Mouse (Mus musculus) left cerebral cortex, postnatal 4 days (tissue): ENCODE data around the gene Gpr63. TPM values are rescaled to one million over a fixed set of nuclear protein-coding genes. Genes with fewer than 3 reads are reported as not detected.
"Not testable (repeated sequence)": the region's sequence is repeated elsewhere in the genome, so short reads cannot be mapped to it uniquely, and the experiment has no call there.

Experiments
- DNase-seq: peaks from one replicate; pipeline ENCODE4 v3.0.0-alpha.2; 2022
- intact Hi-C: fragments of 180-260 bp; cut with DNase I; formaldehyde crosslinking; loops from one replicate; pipeline ENCODE4 v1.15.1; 2025
- total RNA-seq, 2 experiments: library from RNA; stranded (reverse); gene quantifications; 2 replicates each; pipeline ENCODE4 v1.2.3; 2021

Gene Gpr63
- 10 to 100 TPM; 23.6 to 25.7 TPM for total RNA-seq

- intact Hi-C loops, result no loop called here
These were observed at the start of gene Gpr63 for GRCm38 (mm10) chr4:24966299-24966991. Gpr63 (plus strand) TSS chr4:24966407.

DNA sequence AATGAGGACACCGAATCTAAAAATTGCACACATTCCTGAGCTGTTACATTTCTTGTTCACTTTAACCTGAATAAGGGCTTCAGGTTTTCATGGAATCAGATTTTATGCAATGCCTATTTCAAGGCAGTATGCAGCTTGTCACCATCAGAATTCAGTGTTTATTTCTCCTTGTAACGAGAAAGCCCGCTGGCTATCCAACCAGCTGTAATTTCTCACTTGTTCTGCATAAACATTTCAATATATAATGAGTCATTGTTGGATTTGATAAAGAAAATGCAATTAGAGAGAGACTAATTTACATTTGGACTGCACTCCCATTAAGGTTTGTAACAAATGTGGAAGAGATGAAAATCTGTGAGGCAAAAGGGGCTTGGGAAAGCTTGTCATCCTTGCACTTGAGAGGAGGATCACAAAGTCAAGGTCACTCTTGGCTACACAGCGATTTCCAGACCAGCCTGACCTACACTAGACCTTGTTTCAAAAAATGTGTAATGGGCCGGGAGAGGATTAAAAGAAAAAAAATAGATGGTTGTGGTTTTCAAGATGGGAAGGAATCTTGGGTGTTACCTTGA lies 46.1 kb upstream of the Gpr63 start:
- DNase-seq, result no peak

More at GRCm38 (mm10) chr4:24966299-24966991, at the start of gene Gpr63:
- peak; percentile 82 for DNase-seq

GRCm38 (mm10) chr4:24924726-24925125 lies 41.5 kb upstream of the Gpr63 start:
- DNase-seq, result no peak
- intact Hi-C loops, result no loop called here

More for the DNA sequence above, 46.1 kb upstream of the Gpr63 start:
- intact Hi-C loops, result no loop called here

DNA sequence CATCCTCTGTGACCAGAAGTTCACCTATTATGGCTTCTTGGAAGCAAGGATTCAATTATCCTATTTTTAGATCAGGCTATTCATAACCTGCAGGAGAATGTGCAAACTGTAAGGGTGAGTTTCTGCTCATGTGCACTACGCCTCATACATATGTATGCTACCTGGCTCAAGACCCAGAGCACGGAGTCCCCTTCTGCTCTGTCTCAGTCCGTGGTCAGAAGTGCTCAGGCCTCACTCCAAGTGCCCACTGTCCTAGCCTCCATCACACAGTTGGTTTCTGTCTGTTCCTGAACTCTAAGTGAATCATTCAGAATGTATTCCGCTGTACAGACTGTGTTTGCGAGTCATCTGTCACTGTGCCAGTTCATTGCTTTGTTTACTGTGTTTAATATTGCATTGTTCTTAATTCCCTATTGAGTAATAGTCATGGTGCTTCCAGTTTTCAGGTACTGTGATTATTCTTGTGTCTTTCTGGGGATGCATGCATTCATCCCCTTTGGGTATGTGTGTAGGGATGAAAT lies 37.9 kb upstream of the Gpr63 start:
- no peak for DNase-seq
- intact Hi-C loops, result no loop called here

DNA sequence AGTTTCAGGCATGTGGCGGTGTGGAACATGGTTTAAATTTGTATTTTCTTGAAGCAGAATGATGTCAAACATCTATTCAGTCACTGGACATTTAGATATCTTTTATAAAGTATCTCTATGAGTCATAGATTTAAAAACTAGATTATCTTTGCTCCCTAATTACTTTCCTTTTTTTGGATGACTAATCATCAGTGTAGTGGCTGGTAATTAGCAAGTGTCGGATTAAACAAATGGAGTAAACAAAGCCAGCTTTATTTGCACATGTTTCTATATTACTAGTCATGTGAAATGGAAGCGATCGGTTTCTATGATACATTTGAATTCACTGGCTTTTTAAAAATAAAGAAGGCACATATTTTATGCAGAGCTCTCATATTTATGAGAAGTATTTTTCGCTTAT lies 37.3 kb upstream of the Gpr63 start:
- no peak for DNase-seq
- intact Hi-C loops, result no loop called here

DNA sequence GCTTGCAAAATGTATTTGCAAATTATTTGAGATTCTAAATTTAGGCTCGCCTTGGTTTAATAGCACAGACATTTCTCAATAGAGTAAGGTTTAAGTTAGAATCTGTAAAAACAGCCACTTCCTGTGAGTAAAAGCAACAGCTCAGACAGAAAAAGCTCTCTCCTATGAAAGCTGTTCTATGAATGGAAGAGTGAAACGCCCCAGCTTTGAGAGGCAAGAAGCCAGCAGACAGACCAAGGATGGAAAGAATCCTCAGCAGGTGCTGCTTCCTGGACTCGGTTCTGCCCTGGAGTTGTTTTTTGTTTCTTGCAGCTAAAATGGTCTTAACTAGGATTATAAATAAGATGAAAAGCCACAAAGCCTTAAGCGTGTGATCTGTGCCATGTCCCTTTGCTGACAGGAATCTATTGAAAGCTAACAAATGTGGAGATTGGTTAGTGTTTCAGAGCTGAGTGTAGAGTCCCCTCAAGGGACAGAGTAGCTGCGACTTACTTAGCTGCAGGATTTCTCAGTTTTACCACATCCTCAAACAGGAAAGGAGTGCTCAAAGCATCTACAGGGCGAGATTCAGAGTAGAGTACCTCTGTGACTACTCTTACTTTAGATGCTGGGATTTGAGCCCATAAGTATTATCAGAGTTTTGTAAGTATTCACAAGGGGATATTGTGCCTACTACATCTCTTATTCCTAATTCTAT lies 23.3 kb upstream of the Gpr63 start:
- DNase-seq, result no peak
- intact Hi-C loops, result no loop called here

- intact Hi-C loops, result no loop called here
- no peak for DNase-seq
These were observed 299 bp upstream of the Gpr63 start for GRCm38 (mm10) chr4:24965918-24966298.

DNA sequence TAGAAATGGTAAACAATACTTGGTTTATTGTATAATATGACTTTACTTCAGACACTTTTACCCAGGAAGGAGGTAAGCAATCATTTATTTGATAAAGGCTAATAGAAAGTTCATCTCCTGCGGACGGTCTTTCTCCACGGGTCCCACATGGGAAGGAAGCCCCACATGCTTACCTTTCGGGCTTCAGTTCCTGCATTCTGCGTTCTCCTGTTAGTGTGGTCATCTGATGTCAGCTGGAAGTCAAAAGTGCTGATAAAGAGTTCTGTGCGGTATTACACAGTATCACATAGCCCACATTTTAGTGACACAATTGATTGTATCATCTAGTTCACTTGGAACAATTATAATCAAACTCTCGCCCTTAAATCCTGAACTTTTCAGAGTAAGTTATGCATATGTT lies 1.0 kb downstream of the Gpr63 start:
- no peak for DNase-seq
- intact Hi-C loops, result no loop called here

- DNase-seq, result peak; percentile 57
- intact Hi-C loops, result no loop called here
These were observed 12.4 kb downstream of the Gpr63 start for GRCm38 (mm10) chr4:24978589-24978988.

GRCm38 (mm10) chr4:24985612-24986011 lies 19.4 kb downstream of the Gpr63 start:
- intact Hi-C loops, result no loop called here
- no peak for DNase-seq

DNA sequence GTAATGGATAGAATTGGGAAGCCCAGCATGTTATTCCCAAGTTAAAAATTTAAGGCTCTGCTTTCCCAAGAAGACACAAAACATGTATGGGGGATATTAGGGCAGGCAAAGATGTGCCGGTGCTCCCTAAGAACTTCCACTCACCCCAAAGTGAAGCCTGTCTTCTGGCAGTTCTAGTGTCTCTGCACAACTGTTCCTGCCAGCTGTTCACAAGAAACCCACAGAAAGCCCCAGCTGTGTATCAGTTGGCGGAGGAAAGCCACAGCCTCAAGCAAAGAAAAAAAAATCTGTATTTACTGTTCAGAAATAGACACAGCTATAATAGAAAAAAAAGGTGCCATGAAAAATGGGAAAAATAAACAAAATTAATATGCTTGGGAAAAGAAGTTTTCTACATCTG lies 25.3 kb downstream of the Gpr63 start:
- intact Hi-C loops, result no loop called here
- DNase-seq, result no peak

- not testable (repeated sequence) for DNase-seq
These were observed 43.1 kb downstream of the Gpr63 start for GRCm38 (mm10) chr4:25009328-25009727.

GRCm38 (mm10) chr4:25011780-25012179 lies 45.6 kb downstream of the Gpr63 start:
- intact Hi-C loops, result no loop called here
- peak; percentile 40 for DNase-seq

More at GRCm38 (mm10) chr4:25009328-25009727, 43.1 kb downstream of the Gpr63 start:
- intact Hi-C loops, result not testable (repeated sequence)

DNA sequence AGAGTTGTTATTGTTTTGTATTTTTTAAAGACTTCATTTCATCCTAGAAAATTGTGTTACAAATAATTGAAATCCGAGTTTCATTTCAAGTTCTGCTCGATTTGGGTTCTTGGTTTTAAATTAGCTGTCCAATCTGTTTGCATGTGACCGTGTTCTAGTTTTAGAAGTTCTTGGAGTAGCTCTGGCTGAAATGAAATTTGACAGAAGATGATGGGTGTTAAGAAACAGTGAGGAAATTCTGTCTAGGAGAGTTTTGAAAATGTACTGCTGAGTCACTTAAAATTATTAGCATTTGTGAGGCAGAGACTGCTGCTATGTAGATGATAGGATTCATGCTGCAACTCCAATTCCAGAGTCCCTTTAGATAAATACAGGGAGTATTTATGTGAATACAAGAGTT lies 46.5 kb downstream of the Gpr63 start:
- DNase-seq, result no peak

GRCm38 (mm10) chr4:25015017-25015655 lies 48.9 kb downstream of the Gpr63 start:
- no peak for DNase-seq
- intact Hi-C loops, result no loop called here

More for the DNA sequence above, 46.5 kb downstream of the Gpr63 start:
- intact Hi-C loops, result no loop called here

DNA sequence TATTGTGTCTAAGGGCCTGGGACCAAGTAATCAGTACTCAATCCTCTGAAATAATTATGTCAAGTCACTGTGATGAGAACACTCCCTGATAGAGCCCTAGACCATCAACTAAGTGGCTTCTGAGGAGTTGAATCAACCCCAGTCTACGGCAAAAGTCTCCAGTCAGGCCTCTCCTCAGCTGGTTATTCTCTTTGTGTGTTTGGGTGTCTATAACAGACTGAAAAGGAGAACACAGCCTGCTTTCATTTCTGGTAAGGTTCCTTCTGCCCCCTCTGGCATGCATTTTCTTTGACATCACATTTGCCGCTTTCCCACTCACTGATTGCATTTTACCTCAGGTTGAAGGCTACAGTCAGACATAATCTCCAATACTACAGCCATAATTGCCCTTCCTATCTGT lies 62.0 kb downstream of the Gpr63 start:
- intact Hi-C loops, result no loop called here
- no peak for DNase-seq

DNA sequence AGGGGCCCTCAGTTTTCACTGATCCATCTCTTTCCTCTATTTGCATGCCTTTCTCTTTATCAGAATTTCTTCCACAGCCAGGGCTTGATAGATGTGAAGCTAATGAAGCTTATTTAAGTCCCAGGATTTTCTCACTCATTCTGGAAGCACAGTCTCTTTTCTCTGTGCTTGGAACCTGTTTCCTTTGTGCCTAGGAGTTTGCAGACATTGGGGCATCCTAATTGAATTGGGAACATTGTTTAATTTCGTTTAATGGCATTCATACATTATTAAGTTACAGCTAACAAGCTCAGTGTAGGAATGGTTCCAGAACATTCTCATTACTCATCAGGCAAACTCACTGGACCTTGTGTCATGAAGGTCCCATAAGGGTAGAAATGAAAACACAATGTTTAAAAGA lies 62.5 kb downstream of the Gpr63 start:
- DNase-seq, result no peak
- intact Hi-C loops, result no loop called here

DNA sequence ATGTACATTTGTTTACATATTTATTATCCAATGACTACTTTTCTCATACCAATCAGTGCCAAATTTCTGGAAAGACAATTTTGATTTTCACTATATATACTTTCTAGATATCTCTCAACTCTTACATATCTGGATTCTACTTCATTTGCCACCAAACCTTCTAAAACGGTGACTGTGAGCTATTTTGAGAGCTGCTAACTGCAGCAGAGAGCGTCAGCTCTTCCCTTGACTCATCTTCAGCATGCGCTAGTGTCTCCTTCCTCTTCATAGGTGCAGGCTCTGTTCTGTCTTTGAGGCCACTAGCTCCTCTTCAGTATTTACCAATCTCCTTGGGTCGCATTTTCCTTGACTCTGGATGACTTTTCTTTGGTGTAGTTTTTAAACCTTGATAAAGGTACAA lies 63.7 kb downstream of the Gpr63 start:
- intact Hi-C loops, result no loop called here
- DNase-seq, result no peak

GRCm38 (mm10) chr4:25035158-25035791 lies 69.1 kb downstream of the Gpr63 start:
- DNase-seq, result peak; percentile 7
- intact Hi-C loops, result no loop called here

- intact Hi-C loops, result no loop called here
These were observed 69.6 kb downstream of the Gpr63 start for GRCm38 (mm10) chr4:25035806-25036205.

DNA sequence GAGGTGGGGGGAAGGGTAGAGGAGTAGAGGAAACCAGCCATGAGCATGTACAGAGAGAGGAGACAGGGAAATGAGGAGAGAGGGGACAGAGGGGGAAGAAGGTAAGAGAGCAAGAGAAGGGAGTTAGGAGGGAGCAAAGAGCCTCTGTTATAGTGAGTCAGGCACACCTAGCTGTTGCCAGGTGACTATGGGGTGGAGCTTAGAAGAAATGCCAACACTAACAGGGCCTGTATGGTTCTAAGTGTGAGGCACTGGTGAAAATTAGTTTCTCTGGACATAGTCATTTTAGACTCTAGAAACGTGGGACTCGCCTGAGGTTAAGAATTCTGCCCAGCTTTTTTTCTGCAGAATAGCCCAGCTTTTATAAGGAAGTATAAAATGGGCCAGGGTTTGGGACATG lies 71.1 kb downstream of the Gpr63 start:
- intact Hi-C loops, result no loop called here
- no peak for DNase-seq

More at GRCm38 (mm10) chr4:25035806-25036205, 69.6 kb downstream of the Gpr63 start:
- no peak for DNase-seq
